Mouse (Mus musculus) megakaryocyte, embryonic 14.5 days (primary cell): Measurements from ENCODE around the gene Shbg.

Experiments
- FLI1 ChIP-seq: IDR thresholded peaks from 2 replicates; pipeline ENCODE4 v1.6.1; 2012; ENCODE audit warnings: low read length, inconsistent platforms, mixed read lengths
- GATA1 ChIP-seq: IDR thresholded peaks from 3 replicates; pipeline ENCODE4 v1.6.1; 2012; ENCODE audit warnings: mixed read lengths, low read length, inconsistent platforms, borderline replicate concordance

DNA sequence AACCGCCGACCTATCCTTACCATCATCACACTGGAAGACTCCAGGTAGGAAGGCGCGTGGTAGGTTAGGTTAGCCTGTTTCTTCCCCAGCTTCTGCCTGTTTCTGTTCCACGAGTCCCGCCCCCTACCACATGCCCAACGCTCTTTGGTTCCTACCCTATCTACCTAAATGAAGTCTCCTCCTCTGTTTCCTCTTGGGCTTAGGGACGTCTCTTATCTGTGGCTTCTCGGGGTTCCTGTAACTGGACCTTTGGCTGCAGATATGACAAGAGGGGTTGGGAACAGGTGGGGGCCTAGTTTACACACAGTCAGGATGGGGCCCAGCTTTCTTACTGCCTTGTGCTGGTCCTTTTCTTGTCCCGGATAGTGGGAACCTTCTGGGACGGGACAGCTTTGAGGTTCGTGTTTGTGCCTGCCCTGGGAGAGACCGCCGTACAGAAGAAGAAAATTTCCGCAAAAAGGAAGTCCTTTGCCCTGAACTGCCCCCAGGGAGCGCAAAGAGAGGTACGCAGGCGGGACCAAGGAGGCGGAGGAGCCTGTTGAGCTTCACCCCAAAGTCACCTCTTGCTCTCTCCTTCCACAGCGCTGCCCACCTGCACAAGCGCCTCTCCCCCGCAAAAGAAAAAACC, 28.4 kb downstream of the Shbg start:
- no peak for TF ChIP-seq GATA1
- no peak for TF ChIP-seq FLI1
